Mouse (Mus musculus): Measurements from ENCODE around the gene Pde4b. TPM values are rescaled to one million over a fixed set of nuclear protein-coding genes. Genes with fewer than 3 reads are reported as not detected.

The Pde4b gene
- polyA plus RNA-seq, 1 experiment from 2014 or later = 9.6 TPM

Other genes starting within 250 kb of the Pde4b start
- not detected in 2 replicates for gene B020004J07Rik, start 243.5 kb upstream of the Pde4b start, polyA plus RNA-seq (2015; fragmentation: Nextera tagmentation; extraction: Ambion mirVana)
- not detected in 2 replicates for gene C130073F10Rik, start 193.8 kb upstream of the Pde4b start, polyA plus RNA-seq (2015; fragmentation: Nextera tagmentation; extraction: Ambion mirVana)
- not detected in 2 replicates for gene Gm12800, start 178.4 kb upstream of the Pde4b start, polyA plus RNA-seq (2015; fragmentation: Nextera tagmentation; extraction: Ambion mirVana)
- gene Gm12794, start 147.1 kb upstream of the Pde4b start, polyA plus RNA-seq (2015; fragmentation: Nextera tagmentation; extraction: Ambion mirVana) = not detected in 2 replicates
- gene Gm12790, start 106.5 kb upstream of the Pde4b start, polyA plus RNA-seq (2015; fragmentation: Nextera tagmentation; extraction: Ambion mirVana) = not detected in 2 replicates
- not detected in 2 replicates for gene Gm12789, start 100.9 kb upstream of the Pde4b start, polyA plus RNA-seq (2015; fragmentation: Nextera tagmentation; extraction: Ambion mirVana)

Data from embryonic facial prominence, embryonic 13.5 days (tissue).